Mouse (Mus musculus): ENCODE measurements around the gene Fbxo24. TPM values are rescaled to one million over a fixed set of nuclear protein-coding genes. Genes with fewer than 3 reads are reported as not detected.

Gene Fbxo24
- polyA plus RNA-seq, 1 experiment from 2014 or later = 0.21 TPM

DNA sequence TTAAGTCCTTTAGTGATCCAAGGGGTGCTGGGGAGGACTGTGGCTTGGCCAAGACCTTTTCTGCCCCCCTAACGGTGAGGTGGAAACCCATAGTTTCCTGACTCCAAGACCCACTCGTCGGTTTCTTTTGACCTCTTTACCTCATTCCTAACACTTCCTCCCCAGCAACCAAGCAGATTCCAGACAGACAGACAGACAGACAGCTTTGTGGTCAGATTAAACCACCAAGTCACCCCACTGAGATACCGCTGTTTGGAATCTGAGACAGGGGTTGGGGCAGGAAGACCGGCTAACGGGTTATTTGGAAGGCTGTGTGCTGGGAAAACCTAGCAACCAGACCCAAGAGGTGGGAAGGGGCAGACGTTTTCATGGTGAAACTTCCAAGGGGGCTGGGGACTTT is 58.6 kb downstream of the Fbxo24 start:
- Histone ChIP-seq H3K4me2 (no peak overlapping the region), H3K9me3 (no peaks in the 10 kb centered on the region), H3K4me1 (0 out of 2 replicates have a peak, but pooled peaks cover 9% of the 10 kb centered on the region), H3K9ac (no peak overlapping the region), H3K27ac (no peak overlapping the region), H3K27me3 (peaks cover 7% of the 10 kb centered on the region), H3K4me3 (no peak overlapping the region), H3K36me3 (no peaks in the 10 kb centered on the region)
- 43% methylated on average over 7 of the region's 7 CpGs for WGBS
- no peak for ATAC-seq (ENCODE audit: borderline replicate concordance, extremely low read depth, low FRiP score, low TSS enrichment)

DNA sequence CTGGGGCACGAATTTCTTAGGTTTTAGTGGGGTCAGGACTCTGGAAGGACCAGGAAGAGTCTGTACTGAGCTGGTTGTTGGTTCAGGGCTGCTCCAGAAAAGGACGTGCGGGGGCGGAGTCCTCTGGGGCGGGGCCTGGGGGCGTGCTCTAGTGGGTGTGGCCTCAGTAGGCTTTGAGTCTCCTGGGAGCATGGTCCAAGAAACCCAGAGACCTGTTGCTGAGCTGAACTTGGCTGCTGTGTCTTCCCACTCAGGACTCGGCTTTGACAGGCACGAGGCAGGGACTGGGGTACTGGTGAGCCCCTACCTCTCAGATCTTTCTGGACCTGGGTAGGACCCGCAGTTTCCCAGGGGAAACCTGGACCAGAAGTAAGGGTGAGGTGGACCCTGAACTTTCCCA is 59.1 kb downstream of the Fbxo24 start, which contains the start of gene Tfr2:
TSS of gene Tfr2 (plus strand) at position 176 of the 400 bp plus-strand sequence.
- H3K36me3 ChIP-seq = no peaks in the 10 kb centered on the region
- H3K9ac ChIP-seq = no peak within 1 kb of the TSS
- ATAC-seq (ENCODE audit: borderline replicate concordance, extremely low read depth, low FRiP score, low TSS enrichment) = peak; percentile 63; the same call in 1 of the 2 replicates
- no peak within 1 kb of the TSS for H3K27ac ChIP-seq
- H3K4me2 ChIP-seq = 0 out of 2 replicates have a peak within 1 kb of the TSS, but pooled peaks have one; percentile 4
- no peaks in the 10 kb centered on the region for H3K9me3 ChIP-seq
- H3K4me3 ChIP-seq = no peak within 1 kb of the TSS
- peaks cover 7% of the 10 kb centered on the region for H3K27me3 ChIP-seq
- 0 out of 2 replicates have a peak, but pooled peaks cover 9% of the 10 kb centered on the region for H3K4me1 ChIP-seq
- 24% methylated on average over 9 of the region's 9 CpGs for WGBS

DNA sequence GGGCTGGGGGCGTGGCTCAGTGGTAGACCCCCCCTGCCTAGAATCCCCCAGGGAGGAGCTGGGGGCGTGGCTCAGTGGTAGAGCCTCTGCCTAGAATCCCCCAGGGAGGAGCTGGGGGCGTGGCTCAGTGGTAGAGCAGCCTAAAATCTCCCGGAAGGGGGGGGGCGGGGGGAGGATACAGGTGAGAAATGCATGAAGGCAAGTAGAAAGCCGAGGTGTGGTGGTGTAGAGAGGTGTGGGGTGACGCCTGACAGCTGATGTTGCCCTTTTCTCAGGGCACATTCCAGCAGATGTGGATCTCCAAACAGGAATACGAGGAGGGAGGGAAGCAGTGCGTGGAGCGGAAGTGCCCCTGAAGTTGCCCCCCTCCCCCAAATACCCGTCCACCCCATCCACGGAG is 59.8 kb downstream of the Fbxo24 start:
- 0 out of 2 replicates have a peak, but pooled peaks cover 9% of the 10 kb centered on the region for H3K4me1 ChIP-seq
- H3K27ac ChIP-seq = no peak overlapping the region
- peaks cover 3% of the 10 kb centered on the region for H3K27me3 ChIP-seq
- 0 out of 2 replicates have a peak overlapping the region, but pooled peaks have one; percentile 4 for H3K4me2 ChIP-seq
- H3K4me3 ChIP-seq = no peak overlapping the region
- WGBS = 54% methylated on average over 12 of the region's 12 CpGs
- H3K36me3 ChIP-seq = no peaks in the 10 kb centered on the region
- no peaks in the 10 kb centered on the region for H3K9me3 ChIP-seq
- no peak for ATAC-seq (ENCODE audit: borderline replicate concordance, extremely low read depth, low FRiP score, low TSS enrichment)
- no peak overlapping the region for H3K9ac ChIP-seq

GRCm38 (mm10) chr5:137568223-137568798 is 60.5 kb downstream of the Fbxo24 start:
- no peak overlapping the region for H3K9ac ChIP-seq
- no peak overlapping the region for H3K4me3 ChIP-seq
- H3K4me2 ChIP-seq = no peak overlapping the region
- no peaks in the 10 kb centered on the region for H3K9me3 ChIP-seq
- ATAC-seq (ENCODE audit: borderline replicate concordance, extremely low read depth, low FRiP score, low TSS enrichment) = no peak
- no peaks in the 10 kb centered on the region for H3K27me3 ChIP-seq
- H3K4me1 ChIP-seq = 0 out of 2 replicates have a peak, but pooled peaks cover 9% of the 10 kb centered on the region
- H3K36me3 ChIP-seq = no peaks in the 10 kb centered on the region
- WGBS = 73% methylated on average over 8 of the region's 8 CpGs
- no peak overlapping the region for H3K27ac ChIP-seq

GRCm38 (mm10) chr5:137566416-137566815 is 62.4 kb downstream of the Fbxo24 start:
- H3K4me2 ChIP-seq = no peak overlapping the region
- ATAC-seq (ENCODE audit: borderline replicate concordance, extremely low read depth, low FRiP score, low TSS enrichment) = no peak
- WGBS = 94% methylated on average over 5 of the region's 5 CpGs

GRCm38 (mm10) chr5:137565744-137566143 is 63.1 kb downstream of the Fbxo24 start:
- Histone ChIP-seq H3K27ac (no peak overlapping the region), H3K4me1 (0 out of 2 replicates have a peak, but pooled peaks cover 9% of the 10 kb centered on the region), H3K4me3 (no peak overlapping the region), H3K36me3 (no peaks in the 10 kb centered on the region), H3K9me3 (no peaks in the 10 kb centered on the region), H3K9ac (no peak overlapping the region), H3K27me3 (no peaks in the 10 kb centered on the region), H3K4me2 (no peak overlapping the region)
- 64% methylated on average over 6 of the region's 6 CpGs for WGBS
- no peak for ATAC-seq (ENCODE audit: borderline replicate concordance, extremely low read depth, low FRiP score, low TSS enrichment)

More at GRCm38 (mm10) chr5:137566416-137566815, 62.4 kb downstream of the Fbxo24 start:
- H3K36me3 ChIP-seq = no peaks in the 10 kb centered on the region
- no peaks in the 10 kb centered on the region for H3K27me3 ChIP-seq
- H3K9ac ChIP-seq = no peak overlapping the region
- 0 out of 2 replicates have a peak, but pooled peaks cover 9% of the 10 kb centered on the region for H3K4me1 ChIP-seq
- no peak overlapping the region for H3K27ac ChIP-seq
- H3K9me3 ChIP-seq = no peaks in the 10 kb centered on the region
- H3K4me3 ChIP-seq = no peak overlapping the region

DNA sequence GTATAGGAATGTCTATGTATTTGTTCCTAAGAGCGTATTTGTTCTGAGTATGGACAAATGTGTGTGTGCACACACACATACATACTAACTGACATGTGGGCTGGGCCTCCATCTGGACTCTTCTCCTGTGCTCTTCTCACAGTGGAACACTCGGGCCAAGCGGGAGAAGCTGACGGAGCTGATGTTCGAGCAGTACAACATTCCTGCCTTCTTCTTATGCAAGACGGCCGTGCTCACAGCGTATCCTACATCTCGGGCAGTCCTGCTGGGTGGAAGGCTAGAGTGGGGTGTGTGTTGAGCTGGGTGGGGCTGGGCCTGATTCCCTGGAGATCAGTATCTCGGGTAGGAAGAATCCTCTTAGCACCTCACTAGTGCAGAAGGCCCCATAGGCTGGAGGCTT is 65.8 kb downstream of the Fbxo24 start:
- H3K36me3 ChIP-seq = no peaks in the 10 kb centered on the region
- H3K4me2 ChIP-seq = no peak overlapping the region
- no peak overlapping the region for H3K27ac ChIP-seq
- ATAC-seq (ENCODE audit: borderline replicate concordance, extremely low read depth, low FRiP score, low TSS enrichment) = no peak
- H3K4me1 ChIP-seq = no peaks in the 10 kb centered on the region
- no peak overlapping the region for H3K4me3 ChIP-seq
- H3K9ac ChIP-seq = no peak overlapping the region
- no peaks in the 10 kb centered on the region for H3K27me3 ChIP-seq
- WGBS = 51% methylated on average over 10 of the region's 10 CpGs
- H3K9me3 ChIP-seq = no peaks in the 10 kb centered on the region

Other genes with a start within 250 kb of the Fbxo24 start
- gene Zan, start 151.9 kb downstream of the Fbxo24 start, polyA plus RNA-seq (2015; fragmentation: Nextera tagmentation; extraction: Ambion mirVana) = 0.26 and 0.35 TPM in 2 replicates
- 54.1 and 58.4 TPM in 2 replicates for gene Pop7, start 126.5 kb downstream of the Fbxo24 start, polyA plus RNA-seq (2015; fragmentation: Nextera tagmentation; extraction: Ambion mirVana)
- 11.8 and 12.1 TPM in 2 replicates for gene Gigyf1, start 110.5 kb downstream of the Fbxo24 start, polyA plus RNA-seq (2015; fragmentation: Nextera tagmentation; extraction: Ambion mirVana)
- 0.55 and 0.66 TPM in 2 replicates for gene Epo, start 95.8 kb downstream of the Fbxo24 start, polyA plus RNA-seq (2015; fragmentation: Nextera tagmentation; extraction: Ambion mirVana)
- gene Gnb2, start 95.5 kb downstream of the Fbxo24 start, polyA plus RNA-seq (2015; fragmentation: Nextera tagmentation; extraction: Ambion mirVana) = 414 and 437 TPM in 2 replicates
- gene Actl6b, start 75.5 kb downstream of the Fbxo24 start, polyA plus RNA-seq (2015; fragmentation: Nextera tagmentation; extraction: Ambion mirVana) = 0.24 and 0.71 TPM in 2 replicates
- gene Tfr2, start 59.2 kb downstream of the Fbxo24 start, polyA plus RNA-seq (2015; fragmentation: Nextera tagmentation; extraction: Ambion mirVana) = 0.31 and 0.40 TPM in 2 replicates
- gene Mospd3, start 27.9 kb downstream of the Fbxo24 start, polyA plus RNA-seq (2015; fragmentation: Nextera tagmentation; extraction: Ambion mirVana) = 31.6 and 32.8 TPM in 2 replicates
- 130 TPM in 2 replicates for gene Pcolce, start 15.2 kb downstream of the Fbxo24 start, polyA plus RNA-seq (2015; fragmentation: Nextera tagmentation; extraction: Ambion mirVana)
- gene Lrch4, start 119 bp upstream of the Fbxo24 start, polyA plus RNA-seq (2015; fragmentation: Nextera tagmentation; extraction: Ambion mirVana) = 35.7 and 37.1 TPM in 2 replicates
- 9.4 and 9.6 TPM in 2 replicates for gene Gm20605, start 173 bp upstream of the Fbxo24 start, polyA plus RNA-seq (2015; fragmentation: Nextera tagmentation; extraction: Ambion mirVana)
- gene Sap25, start 12.3 kb upstream of the Fbxo24 start, polyA plus RNA-seq (2015; fragmentation: Nextera tagmentation; extraction: Ambion mirVana) = 6.5 and 8.3 TPM in 2 replicates
- gene Irs3, start 16.7 kb upstream of the Fbxo24 start, polyA plus RNA-seq (2015; fragmentation: Nextera tagmentation; extraction: Ambion mirVana) = 0.06 TPM in 1 of 2 replicates, not detected in the other
- 15.5 and 16.7 TPM in 2 replicates for gene Agfg2, start 55.7 kb upstream of the Fbxo24 start, polyA plus RNA-seq (2015; fragmentation: Nextera tagmentation; extraction: Ambion mirVana)
- 1.6 and 1.8 TPM in 2 replicates for gene Nyap1, start 112.6 kb upstream of the Fbxo24 start, polyA plus RNA-seq (2015; fragmentation: Nextera tagmentation; extraction: Ambion mirVana)
- 136 and 150 TPM in 2 replicates for gene Tsc22d4, start 116.7 kb upstream of the Fbxo24 start, polyA plus RNA-seq (2015; fragmentation: Nextera tagmentation; extraction: Ambion mirVana)
- gene Ppp1r35, start 149.8 kb upstream of the Fbxo24 start, polyA plus RNA-seq (2015; fragmentation: Nextera tagmentation; extraction: Ambion mirVana) = 33.7 and 33.9 TPM in 2 replicates
- 11.5 and 12.3 TPM in 2 replicates for gene Mepce, start 158.7 kb upstream of the Fbxo24 start, polyA plus RNA-seq (2015; fragmentation: Nextera tagmentation; extraction: Ambion mirVana)
- gene Zcwpw1, start 158.8 kb upstream of the Fbxo24 start, polyA plus RNA-seq (2015; fragmentation: Nextera tagmentation; extraction: Ambion mirVana) = 23.1 and 28.2 TPM in 2 replicates
- gene Pilra, start 207.3 kb upstream of the Fbxo24 start, polyA plus RNA-seq (2015; fragmentation: Nextera tagmentation; extraction: Ambion mirVana) = 3.4 and 4.0 TPM in 2 replicates
- gene Pilrb1, start 229.1 kb upstream of the Fbxo24 start, polyA plus RNA-seq (2015; fragmentation: Nextera tagmentation; extraction: Ambion mirVana) = 0.76 and 0.78 TPM in 2 replicates
- 0.83 and 1.1 TPM in 2 replicates for gene Pilrb2, start 242.8 kb upstream of the Fbxo24 start, polyA plus RNA-seq (2015; fragmentation: Nextera tagmentation; extraction: Ambion mirVana)

All from lung, embryonic 15.5 days (tissue).